Mouse (Mus musculus) stomach, embryonic 16.5 days (tissue): Measurements from ENCODE around the gene Dctn2. TPM values are rescaled to one million over a fixed set of nuclear protein-coding genes. Genes with fewer than 3 reads are reported as not detected.
"Not testable (repeated sequence)": the region's sequence is repeated elsewhere in the genome, so short reads cannot be mapped to it uniquely, and the experiment has no call there.

Experiments
- ATAC-seq: fragments of 200-750 bp; cut with Nextera tagmentation; 2 replicates; pipeline ENCODE4 v1.8.0; 2017; ENCODE audit warnings: moderate number of reproducible peaks, moderate TSS enrichment; ENCODE audit not compliant: insufficient read depth, low FRiP score
- H3K27ac ChIP-seq: fragments of 300-500 bp; sonication (generic); 2 replicates; pipeline ENCODE4 v1.5.1; 2014; ENCODE audit warnings: low read length
- H3K27me3 ChIP-seq: fragments of 300-500 bp; sonication (generic); 2 replicates; pipeline ENCODE4 v1.6.1; 2014; ENCODE audit warnings: low read length, control low read depth, mixed read lengths; ENCODE audit not compliant: control insufficient read depth, insufficient read depth
- H3K36me3 ChIP-seq: fragments of 300-500 bp; sonication (generic); 2 replicates; pipeline ENCODE4 v1.6.1; 2014; ENCODE audit warnings: low read length; ENCODE audit not compliant: control insufficient read depth, insufficient read depth
- H3K4me1 ChIP-seq: fragments of 300-500 bp; sonication (generic); 2 replicates; pipeline ENCODE4 v1.6.1; 2014; ENCODE audit warnings: low read length, control low read depth, mixed read lengths; ENCODE audit not compliant: control insufficient read depth, insufficient read depth
- H3K4me2 ChIP-seq: fragments of 300-500 bp; sonication (generic); 2 replicates; pipeline ENCODE4 v1.6.1; 2014; ENCODE audit warnings: low read depth, low read length, mixed read lengths
- H3K4me3 ChIP-seq: fragments of 300-500 bp; sonication (generic); replicated peaks from 2 replicates; pipeline ENCODE4 v1.5.1; 2014; ENCODE audit warnings: mild to moderate bottlenecking, low read length
- H3K9ac ChIP-seq: fragments of 300-500 bp; sonication (generic); 2 replicates; pipeline ENCODE4 v1.6.1; 2014; ENCODE audit warnings: low read length
- H3K9me3 ChIP-seq: fragments of 300-500 bp; sonication (generic); replicated peaks from 2 replicates; pipeline ENCODE4 v1.6.1; 2016; ENCODE audit warnings: low read length, control low read depth; ENCODE audit not compliant: control insufficient read depth
- WGBS: fragments of 180-500 bp; shearing (Covaris S2); extraction: QIAGEN DNeasy Blood & Tissue Kit; methylation state at CpG from one replicate; pipeline ENCODE4 v1.1.7; 2014; 5-methylcytosine and 5-hydroxymethylcytosine counted together
- polyA plus RNA-seq: library from polyadenylated mRNA; unstranded; fragments of >200 nt; fragmentation: Nextera tagmentation; extraction: Ambion mirVana; gene quantifications from 2 replicates; pipeline ENCODE4 v1.2.1, GENCODE M21; 2015

Dctn2 gene
- polyA plus RNA-seq, 1 experiment from 2014 or later: 173 TPM

- WGBS: 78% methylated on average over 1 of the region's 1 CpGs
Measured at GRCm38 (mm10) chr10:127314950-127315349, 48.8 kb downstream of the Dctn2 start.

GRCm38 (mm10) chr10:127317277-127317676 is 51.1 kb downstream of the Dctn2 start:
- ATAC-seq: no peak
- H3K4me2 ChIP-seq: no peak overlapping the region
- H3K9me3 ChIP-seq: no peaks in the 10 kb centered on the region
- 80% methylated on average over 2 of the region's 2 CpGs for WGBS
- H3K9ac ChIP-seq: no peak overlapping the region
- H3K27me3 ChIP-seq: no peaks in the 10 kb centered on the region
- H3K36me3 ChIP-seq: no peaks in the 10 kb centered on the region
- no peak overlapping the region for H3K27ac ChIP-seq
- 0 out of 2 replicates have a peak, but pooled peaks cover 2% of the 10 kb centered on the region for H3K4me1 ChIP-seq
- no peak overlapping the region for H3K4me3 ChIP-seq

More at GRCm38 (mm10) chr10:127314950-127315349, 48.8 kb downstream of the Dctn2 start:
- H3K9ac ChIP-seq, ATAC-seq, H3K27ac ChIP-seq, H3K27me3 ChIP-seq, H3K4me2 ChIP-seq, H3K36me3 ChIP-seq, H3K9me3 ChIP-seq, H3K4me3 ChIP-seq: not testable (repeated sequence)
- peaks cover 10% of the 10 kb centered on the region; the same call in 1 of the 2 replicates for H3K4me1 ChIP-seq

GRCm38 (mm10) chr10:127318009-127318408 is 51.8 kb downstream of the Dctn2 start:
- WGBS: 46% methylated on average over 4 of the region's 4 CpGs
- Histone ChIP-seq H3K4me2 (no peak overlapping the region), H3K4me3 (no peak overlapping the region), H3K9ac (no peak overlapping the region), H3K27ac (no peak overlapping the region), H3K27me3 (no peaks in the 10 kb centered on the region), H3K36me3 (no peaks in the 10 kb centered on the region), H3K4me1 (no peaks in the 10 kb centered on the region), H3K9me3 (no peaks in the 10 kb centered on the region)
- no peak for ATAC-seq

GRCm38 (mm10) chr10:127319969-127320368 is 53.8 kb downstream of the Dctn2 start:
- Histone ChIP-seq H3K4me3 (no peak overlapping the region), H3K36me3 (no peaks in the 10 kb centered on the region), H3K4me1 (no peaks in the 10 kb centered on the region), H3K27ac (no peak overlapping the region), H3K9me3 (no peaks in the 10 kb centered on the region), H3K9ac (no peak overlapping the region), H3K27me3 (no peaks in the 10 kb centered on the region), H3K4me2 (no peak overlapping the region)
- no peak for ATAC-seq
- WGBS: 75% methylated on average over 7 of the region's 7 CpGs

GRCm38 (mm10) chr10:127321621-127322020 is 55.5 kb downstream of the Dctn2 start, which contains the start of gene Arhgap9:
Gene Arhgap9, plus strand, starts transcription at chr10:127321964.
- H3K9ac ChIP-seq: no peak within 1 kb of the TSS
- no peaks in the 10 kb centered on the region for H3K36me3 ChIP-seq
- H3K27ac ChIP-seq: no peak within 1 kb of the TSS; the same call in 1 of the 2 replicates
- WGBS: 69% methylated on average over 3 of the region's 3 CpGs
- H3K4me1 ChIP-seq: peaks cover 7% of the 10 kb centered on the region
- no peak within 1 kb of the TSS for H3K4me3 ChIP-seq
- no peak within 1 kb of the TSS for H3K4me2 ChIP-seq
- H3K27me3 ChIP-seq: peaks cover 6% of the 10 kb centered on the region; the same call in 1 of the 2 replicates
- no peak for ATAC-seq
- H3K9me3 ChIP-seq: no peaks in the 10 kb centered on the region

GRCm38 (mm10) chr10:127322178-127322577 is 56.0 kb downstream of the Dctn2 start:
- H3K4me3 ChIP-seq: no peak overlapping the region
- H3K4me2 ChIP-seq: no peak overlapping the region
- no peak overlapping the region for H3K9ac ChIP-seq
- ATAC-seq: no peak
- 57% methylated on average over 13 of the region's 13 CpGs for WGBS
- H3K4me1 ChIP-seq: peaks cover 11% of the 10 kb centered on the region
- no peaks in the 10 kb centered on the region for H3K36me3 ChIP-seq
- no peak overlapping the region for H3K27ac ChIP-seq
- no peaks in the 10 kb centered on the region; the same call in 1 of the 2 replicates for H3K9me3 ChIP-seq
- peaks cover 12% of the 10 kb centered on the region for H3K27me3 ChIP-seq

GRCm38 (mm10) chr10:127322669-127323068 is 56.5 kb downstream of the Dctn2 start:
- no peaks in the 10 kb centered on the region for H3K36me3 ChIP-seq
- H3K9me3 ChIP-seq: no peaks in the 10 kb centered on the region; the same call in 1 of the 2 replicates
- no peak for ATAC-seq
- no peak overlapping the region for H3K4me2 ChIP-seq
- H3K4me1 ChIP-seq: peaks cover 11% of the 10 kb centered on the region
- H3K27ac ChIP-seq: no peak overlapping the region; the same call in 1 of the 2 replicates
- no peak overlapping the region for H3K9ac ChIP-seq
- 58% methylated on average over 4 of the region's 4 CpGs for WGBS
- H3K27me3 ChIP-seq: peaks cover 17% of the 10 kb centered on the region
- H3K4me3 ChIP-seq: no peak overlapping the region

- Histone ChIP-seq H3K9me3 (no peaks in the 10 kb centered on the region; the same call in 1 of the 2 replicates), H3K4me1 (peaks cover 11% of the 10 kb centered on the region), H3K27me3 (peaks cover 21% of the 10 kb centered on the region), H3K4me2 (no peak overlapping the region), H3K9ac (no peak overlapping the region), H3K27ac (no peak overlapping the region), H3K36me3 (no peaks in the 10 kb centered on the region), H3K4me3 (0 out of 2 replicates have a peak overlapping the region, but pooled peaks have one; percentile 15)
- 65% methylated on average over 17 of the region's 17 CpGs for WGBS
- no peak for ATAC-seq
Measured at GRCm38 (mm10) chr10:127323131-127323855, 57.1 kb downstream of the Dctn2 start.

GRCm38 (mm10) chr10:127324495-127324894 is 58.3 kb downstream of the Dctn2 start:
- ATAC-seq: no peak
- Histone ChIP-seq H3K36me3 (no peaks in the 10 kb centered on the region), H3K9me3 (no peaks in the 10 kb centered on the region; the same call in 1 of the 2 replicates), H3K27ac (no peak overlapping the region), H3K27me3 (peaks cover 23% of the 10 kb centered on the region), H3K9ac (no peak overlapping the region), H3K4me3 (no peak overlapping the region), H3K4me1 (peaks cover 11% of the 10 kb centered on the region), H3K4me2 (no peak overlapping the region)
- WGBS: 5% methylated on average over 7 of the region's 7 CpGs
